Mouse (Mus musculus) kidney, embryonic 14.5 days (tissue): ENCODE data around the gene 4930404N11Rik. TPM values are rescaled to one million over a fixed set of nuclear protein-coding genes. Genes with fewer than 3 reads are reported as not detected.

ENCODE experiments used
- ATAC-seq: fragments of 200-750 bp; cut with Nextera tagmentation; 2 replicates; pipeline ENCODE4 v1.8.0; 2017; ENCODE audit warnings: moderate number of reproducible peaks, mild to moderate bottlenecking, moderate TSS enrichment, moderate library complexity; ENCODE audit not compliant: low FRiP score, low TSS enrichment
- H3K27ac ChIP-seq: fragments of 300-500 bp; sonication (generic); 2 replicates; pipeline ENCODE4 v1.5.1; 2014; ENCODE audit warnings: low read depth, mild to moderate bottlenecking, low read length, moderate library complexity, mixed read lengths
- H3K27me3 ChIP-seq: fragments of 300-500 bp; sonication (generic); 2 replicates; pipeline ENCODE4 v1.6.1; 2014; ENCODE audit warnings: mild to moderate bottlenecking, low read length; ENCODE audit not compliant: control insufficient read depth, insufficient read depth
- H3K36me3 ChIP-seq: fragments of 300-500 bp; sonication (generic); 2 replicates; pipeline ENCODE4 v1.6.1; 2014; ENCODE audit warnings: low read length, mixed read lengths; ENCODE audit not compliant: control insufficient read depth, insufficient read depth
- H3K4me1 ChIP-seq: fragments of 300-500 bp; sonication (generic); 2 replicates; pipeline ENCODE4 v1.6.1; 2014; ENCODE audit warnings: low read length, mixed read lengths; ENCODE audit not compliant: control insufficient read depth, insufficient read depth
- H3K4me2 ChIP-seq: fragments of 300-500 bp; sonication (generic); replicated peaks from 2 replicates; pipeline ENCODE4 v1.6.1; 2014; ENCODE audit warnings: low read depth, mild to moderate bottlenecking, low read length
- H3K4me3 ChIP-seq: fragments of 300-500 bp; sonication (generic); 2 replicates; pipeline ENCODE4 v1.5.1; 2014; ENCODE audit warnings: mild to moderate bottlenecking, low read length
- H3K9ac ChIP-seq: fragments of 300-500 bp; sonication (generic); 2 replicates; pipeline ENCODE4 v1.6.1; 2014; ENCODE audit warnings: low read depth, mild to moderate bottlenecking, low read length, moderate library complexity
- H3K9me3 ChIP-seq: fragments of 300-500 bp; sonication (generic); 2 replicates; pipeline ENCODE4 v1.6.1; 2016; ENCODE audit warnings: low read length; ENCODE audit not compliant: control insufficient read depth
- WGBS: fragments of 180-500 bp; shearing (Covaris S2); extraction: QIAGEN DNeasy Blood & Tissue Kit; methylation state at CpG from one replicate; pipeline ENCODE4 v1.1.7; 2014; 5-methylcytosine and 5-hydroxymethylcytosine counted together
- polyA plus RNA-seq: library from polyadenylated mRNA; unstranded; fragments of >200 nt; fragmentation: Nextera tagmentation; extraction: Ambion mirVana; gene quantifications from 2 replicates; pipeline ENCODE4 v1.2.1, GENCODE M21; 2014

The 4930404N11Rik gene
- polyA plus RNA-seq, 1 experiment from 2014 or later = 0.30 TPM

DNA sequence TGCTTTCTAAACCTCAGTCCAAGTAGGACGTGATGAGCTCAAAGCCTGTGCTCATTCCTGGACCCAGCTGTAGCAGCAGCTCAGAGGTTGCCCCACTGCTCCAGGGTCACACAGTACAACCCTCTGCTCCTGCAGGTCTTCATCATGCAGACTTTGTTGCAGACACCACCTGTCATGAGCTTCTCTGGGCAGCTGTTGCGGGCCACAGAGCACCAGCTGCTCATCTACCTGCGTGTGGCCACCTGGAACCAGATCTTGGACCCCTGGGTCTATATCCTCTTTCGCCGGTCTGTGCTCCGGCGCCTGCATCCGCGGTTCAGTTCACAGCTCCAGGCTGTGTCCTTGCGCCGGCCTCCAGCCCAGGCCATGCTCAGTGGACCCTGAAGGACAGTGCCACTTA, 31.3 kb downstream of the 4930404N11Rik start:
- no peak overlapping the region for H3K9ac ChIP-seq
- 50% methylated on average over 11 of the region's 11 CpGs for WGBS
- 0 out of 2 replicates have a peak, but pooled peaks have one; percentile 1 for ATAC-seq
- H3K4me2 ChIP-seq = no peak overlapping the region
- H3K27ac ChIP-seq = no peak overlapping the region
- H3K36me3 ChIP-seq = no peaks in the 10 kb centered on the region
- no peaks in the 10 kb centered on the region for H3K9me3 ChIP-seq
- no peak overlapping the region for H3K4me3 ChIP-seq
- H3K27me3 ChIP-seq = peaks cover 9% of the 10 kb centered on the region
- peaks cover 32% of the 10 kb centered on the region for H3K4me1 ChIP-seq

GRCm38 (mm10) chr10:81332277-81332676, 33.3 kb downstream of the 4930404N11Rik start:
- H3K9ac ChIP-seq = peak overlapping the region; percentile 42; the same call in 1 of the 2 replicates
- no peak overlapping the region for H3K27ac ChIP-seq
- H3K27me3 ChIP-seq = peaks cover 9% of the 10 kb centered on the region
- peak overlapping the region; percentile 29 for H3K4me2 ChIP-seq
- peaks cover 42% of the 10 kb centered on the region for H3K4me1 ChIP-seq
- no peak for ATAC-seq
- H3K9me3 ChIP-seq = no peaks in the 10 kb centered on the region
- no peaks in the 10 kb centered on the region; the same call in 1 of the 2 replicates for H3K36me3 ChIP-seq
- WGBS = 25% methylated on average over 29 of the region's 29 CpGs
- H3K4me3 ChIP-seq = peak overlapping the region; percentile 17

DNA sequence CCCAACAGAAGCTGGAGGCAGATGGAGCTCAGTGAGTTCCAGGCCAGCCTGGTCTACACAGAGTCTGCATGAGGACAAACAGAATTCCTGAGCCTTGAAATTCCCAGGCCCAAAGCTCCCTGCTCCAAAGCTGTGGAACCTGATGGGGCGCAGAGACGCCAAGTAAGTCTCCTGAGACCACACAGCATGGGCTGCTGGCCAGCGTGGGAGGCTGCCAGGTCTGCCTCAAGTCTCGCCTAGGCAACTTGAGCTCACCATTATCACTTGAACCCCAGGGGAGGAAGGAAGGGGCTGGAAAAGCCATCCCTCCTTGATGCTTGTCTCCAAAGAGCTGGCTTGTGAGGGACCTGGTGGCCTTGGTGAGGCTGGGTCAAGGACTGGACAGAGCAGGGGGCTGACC, 35.6 kb downstream of the 4930404N11Rik start:
- Histone ChIP-seq H3K4me3 (peak overlapping the region; percentile 9; the same call in 1 of the 2 replicates), H3K27me3 (peaks cover 9% of the 10 kb centered on the region), H3K4me2 (peak overlapping the region; percentile 34; the same call in 1 of the 2 replicates), H3K9ac (peak overlapping the region; percentile 34; the same call in 1 of the 2 replicates), H3K27ac (peak overlapping the region; percentile 87), H3K36me3 (peaks cover 23% of the 10 kb centered on the region), H3K4me1 (peaks cover 31% of the 10 kb centered on the region), H3K9me3 (no peaks in the 10 kb centered on the region)
- ATAC-seq = no peak
- 61% methylated on average over 4 of the region's 4 CpGs for WGBS

DNA sequence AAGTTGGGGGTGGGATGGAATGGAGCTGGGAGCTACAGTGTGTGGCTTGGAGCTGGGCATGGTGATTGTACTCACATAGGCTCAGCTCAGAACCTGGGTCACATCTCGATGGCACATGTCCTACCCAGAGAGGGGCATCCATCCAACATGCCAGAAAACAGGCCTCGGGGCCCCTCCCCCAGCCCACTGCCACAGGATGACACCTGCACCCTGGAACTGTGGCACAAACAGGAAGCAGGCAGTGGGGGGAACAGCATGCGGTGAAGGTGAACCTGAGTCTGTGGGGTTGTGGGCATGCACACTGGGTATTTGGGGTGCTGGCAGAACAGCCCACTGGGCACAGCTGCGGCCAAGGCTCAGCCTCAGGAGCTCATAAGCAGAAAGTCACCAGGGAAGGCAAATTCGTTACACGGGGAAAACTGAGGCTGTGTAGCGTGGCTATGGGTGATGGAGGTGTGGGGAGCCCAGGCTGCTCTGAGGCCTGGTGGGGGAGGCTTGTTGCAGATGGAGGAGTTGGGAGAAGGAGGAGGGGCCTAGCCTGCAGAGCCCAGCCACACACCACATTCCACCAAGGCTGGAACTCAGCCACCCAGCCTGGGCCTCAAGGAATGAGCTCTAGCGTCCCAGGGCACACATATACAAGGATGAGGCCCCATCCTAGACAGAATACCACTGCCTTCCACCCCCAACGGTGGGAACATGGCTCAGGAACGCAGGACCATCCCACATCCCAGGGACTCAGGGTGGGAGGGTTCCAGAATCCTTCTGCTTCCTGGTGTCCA, 36.2 kb downstream of the 4930404N11Rik start:
- peaks cover 24% of the 10 kb centered on the region; the same call in 1 of the 2 replicates for H3K4me1 ChIP-seq
- H3K27ac ChIP-seq = peak overlapping the region; percentile 87
- peaks cover 29% of the 10 kb centered on the region for H3K36me3 ChIP-seq
- H3K27me3 ChIP-seq = peaks cover 9% of the 10 kb centered on the region
- peak overlapping the region; percentile 18; the same call in 1 of the 2 replicates for H3K4me3 ChIP-seq
- H3K4me2 ChIP-seq = peak overlapping the region; percentile 34
- peak overlapping the region; percentile 34; the same call in 1 of the 2 replicates for H3K9ac ChIP-seq
- peak; percentile 41; the same call in 1 of the 2 replicates for ATAC-seq
- WGBS = 62% methylated on average over 10 of the region's 10 CpGs
- no peaks in the 10 kb centered on the region for H3K9me3 ChIP-seq

DNA sequence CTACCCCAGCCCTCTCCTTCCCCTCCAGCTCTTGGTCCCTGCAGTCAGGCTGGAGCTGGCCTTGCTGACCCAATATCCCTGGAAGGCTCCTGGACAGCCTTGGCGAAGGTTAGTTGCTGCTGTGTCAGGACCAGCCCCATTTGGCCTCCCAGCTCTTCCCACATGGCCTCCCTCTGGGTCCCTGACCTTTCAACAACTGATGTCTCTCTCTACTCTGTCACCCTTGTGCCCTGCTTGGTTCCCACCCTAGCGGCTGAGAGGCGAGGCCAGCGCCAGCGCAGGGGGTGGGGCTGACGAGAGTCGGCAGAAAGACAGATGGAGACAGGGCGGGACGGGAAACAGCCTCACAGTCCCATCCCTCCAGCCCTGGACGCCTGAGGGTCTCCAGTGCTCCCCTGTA, 37.2 kb downstream of the 4930404N11Rik start, which contains the start of gene Tbxa2r:
Tbxa2r (plus strand) TSS at position 346 of the 400 bp plus-strand sequence.
- ATAC-seq = no peak; the same call in 1 of the 2 replicates
- Histone ChIP-seq H3K27ac (peak within 1 kb of the TSS; percentile 87), H3K4me3 (peak within 1 kb of the TSS; percentile 18), H3K4me2 (peak within 1 kb of the TSS; percentile 34), H3K9me3 (no peaks in the 10 kb centered on the region), H3K4me1 (peaks cover 23% of the 10 kb centered on the region; the same call in 1 of the 2 replicates), H3K27me3 (peaks cover 9% of the 10 kb centered on the region), H3K9ac (peak within 1 kb of the TSS; percentile 34), H3K36me3 (peaks cover 39% of the 10 kb centered on the region)
- WGBS = 10% methylated on average over 7 of the region's 10 CpGs

GRCm38 (mm10) chr10:81327959-81328358, 37.7 kb downstream of the 4930404N11Rik start:
- H3K4me3 ChIP-seq = no peak overlapping the region
- H3K4me2 ChIP-seq = peak overlapping the region; percentile 34; the same call in 1 of the 2 replicates
- peak overlapping the region; percentile 87; the same call in 1 of the 2 replicates for H3K27ac ChIP-seq

GRCm38 (mm10) chr10:81326858-81327257, 38.8 kb downstream of the 4930404N11Rik start:
- Histone ChIP-seq H3K27me3 (no peaks in the 10 kb centered on the region), H3K9me3 (no peaks in the 10 kb centered on the region), H3K4me3 (no peak overlapping the region), H3K36me3 (peaks cover 51% of the 10 kb centered on the region), H3K4me1 (peaks cover 16% of the 10 kb centered on the region; the same call in 1 of the 2 replicates), H3K4me2 (no peak overlapping the region), H3K27ac (peak overlapping the region; percentile 42), H3K9ac (no peak overlapping the region; the same call in 1 of the 2 replicates)
- 80% methylated on average over 6 of the region's 6 CpGs for WGBS
- no peak for ATAC-seq

More at GRCm38 (mm10) chr10:81327959-81328358, 37.7 kb downstream of the 4930404N11Rik start:
- H3K36me3 ChIP-seq = peaks cover 43% of the 10 kb centered on the region
- peaks cover 23% of the 10 kb centered on the region; the same call in 1 of the 2 replicates for H3K4me1 ChIP-seq
- 0 out of 2 replicates have a peak overlapping the region, but pooled peaks have one; percentile 20 for H3K9ac ChIP-seq
- 17% methylated on average over 2 of the region's 2 CpGs for WGBS
- H3K27me3 ChIP-seq = peaks cover 8% of the 10 kb centered on the region
- H3K9me3 ChIP-seq = no peaks in the 10 kb centered on the region
- ATAC-seq = no peak

DNA sequence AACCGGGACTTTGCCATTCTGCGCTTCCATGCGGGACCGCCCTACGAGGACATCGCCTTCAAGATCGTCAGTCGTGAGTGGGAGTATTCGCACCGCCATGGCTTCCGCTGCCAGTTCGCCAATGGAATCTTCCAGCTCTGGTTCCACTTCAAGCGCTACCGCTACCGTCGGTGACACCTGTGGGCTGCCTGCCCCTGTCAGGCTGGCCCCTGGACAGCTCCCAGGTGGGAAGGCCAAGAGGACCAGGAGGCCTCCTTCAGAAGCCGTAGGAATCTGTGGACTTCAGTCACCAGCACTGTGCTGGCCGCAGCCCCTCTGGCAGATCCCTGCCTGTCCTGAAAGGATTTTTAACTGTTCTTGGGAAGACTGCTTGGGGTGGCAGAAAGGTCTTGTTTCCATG, 39.8 kb downstream of the 4930404N11Rik start:
- Histone ChIP-seq H3K9ac (no peak overlapping the region), H3K4me2 (no peak overlapping the region), H3K27me3 (no peaks in the 10 kb centered on the region), H3K9me3 (no peaks in the 10 kb centered on the region), H3K4me1 (peaks cover 16% of the 10 kb centered on the region; the same call in 1 of the 2 replicates), H3K4me3 (no peak overlapping the region), H3K36me3 (peaks cover 51% of the 10 kb centered on the region), H3K27ac (no peak overlapping the region; the same call in 1 of the 2 replicates)
- ATAC-seq = no peak
- 91% methylated on average over 18 of the region's 18 CpGs for WGBS
